Mouse (Mus musculus): ENCODE measurements around the gene Fam213a. TPM values are rescaled to one million over a fixed set of nuclear protein-coding genes. Genes with fewer than 3 reads are reported as not detected.

Fam213a gene
- total RNA-seq, 4 experiments from 2014 or later, result 121 to 133 (median 125) TPM

DNA sequence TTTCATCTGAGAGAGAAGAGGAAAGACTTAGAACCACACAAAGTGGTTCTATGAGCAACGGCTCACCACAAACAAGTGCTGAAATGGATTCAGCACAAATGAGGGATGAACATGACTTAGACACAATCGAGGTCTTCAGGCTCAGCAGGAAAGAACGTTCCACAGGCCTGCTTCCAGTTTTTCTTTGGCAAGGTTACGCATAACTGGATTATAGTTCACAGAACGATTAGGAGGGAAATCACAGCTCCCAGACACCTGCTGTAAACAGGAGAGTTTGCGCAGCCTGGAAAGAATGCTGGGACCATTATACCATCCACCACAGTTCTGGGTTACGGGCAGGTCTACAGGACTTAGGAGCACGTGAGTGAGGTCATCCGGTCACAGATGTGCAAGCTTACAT lies 7.9 kb downstream of the Fam213a start:
- DNase-seq (ENCODE audit: low spot score in 2 of 2), result no peak

DNA sequence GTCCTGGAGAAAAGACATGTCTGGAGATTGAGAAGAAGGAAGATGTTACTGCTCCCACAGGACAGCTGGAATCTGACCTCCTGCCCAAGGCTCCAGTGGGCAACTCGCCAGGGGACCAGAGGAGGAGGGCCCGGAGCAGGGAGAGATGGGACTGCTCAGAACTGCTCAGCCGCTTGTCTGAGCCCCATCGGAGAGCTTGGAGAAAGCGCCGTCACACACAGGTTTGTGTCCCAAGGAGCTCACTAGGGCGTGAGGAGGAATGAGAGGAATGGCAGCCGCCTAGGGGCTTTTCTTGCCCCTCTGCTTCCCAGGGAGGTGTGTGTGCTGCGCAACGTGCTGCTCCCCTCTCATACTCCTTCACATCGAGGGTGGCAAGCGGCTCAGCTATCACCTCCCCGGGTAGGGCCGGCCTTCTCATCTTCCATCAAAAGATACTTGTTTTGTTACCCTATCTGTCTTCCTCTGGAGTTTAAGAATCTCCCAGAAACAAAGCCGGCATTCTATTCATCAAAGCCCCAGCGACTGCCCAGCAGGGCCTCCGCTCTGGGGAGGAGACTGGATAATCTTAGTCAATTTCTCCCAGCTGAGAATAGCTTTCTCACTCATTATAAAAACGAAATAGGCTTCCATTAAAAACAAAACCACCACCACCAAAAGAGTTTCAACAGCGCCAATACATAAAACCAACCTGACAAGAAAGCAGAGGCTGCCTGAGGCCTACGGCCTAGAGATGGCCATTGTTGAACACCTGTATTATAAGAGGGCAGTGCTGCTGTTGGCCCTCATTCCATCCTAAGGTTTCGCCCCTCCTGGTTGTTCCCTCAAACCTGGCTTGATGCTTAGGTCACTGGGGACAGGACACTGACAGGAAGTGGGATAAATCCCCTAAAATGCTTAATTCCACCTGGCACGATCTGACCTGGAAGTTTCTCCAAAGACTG lies 9.1 kb downstream of the Fam213a start:
- DNase-seq (ENCODE audit: low spot score in 2 of 2), result no peak

DNA sequence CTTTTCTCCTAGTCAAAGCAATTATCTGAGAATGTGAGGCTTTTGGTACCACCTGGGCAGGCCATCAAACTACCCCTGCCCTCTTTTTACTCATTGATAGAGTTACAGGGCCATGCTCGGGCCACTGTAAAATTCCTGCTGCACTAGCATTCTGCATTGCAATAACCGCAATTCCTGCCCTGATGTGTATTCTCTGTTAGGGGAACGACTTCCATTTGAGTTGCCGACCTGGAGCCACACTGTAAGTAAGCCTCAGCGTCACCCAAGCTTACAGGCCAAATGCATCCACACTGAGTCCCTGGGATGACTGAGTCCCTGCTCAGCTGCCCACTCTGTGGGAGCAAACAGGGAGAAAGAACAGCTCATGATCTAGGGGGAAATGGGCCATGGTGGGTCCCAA lies 12.0 kb downstream of the Fam213a start:
- no peak for DNase-seq (ENCODE audit: low spot score in 2 of 2)

DNA sequence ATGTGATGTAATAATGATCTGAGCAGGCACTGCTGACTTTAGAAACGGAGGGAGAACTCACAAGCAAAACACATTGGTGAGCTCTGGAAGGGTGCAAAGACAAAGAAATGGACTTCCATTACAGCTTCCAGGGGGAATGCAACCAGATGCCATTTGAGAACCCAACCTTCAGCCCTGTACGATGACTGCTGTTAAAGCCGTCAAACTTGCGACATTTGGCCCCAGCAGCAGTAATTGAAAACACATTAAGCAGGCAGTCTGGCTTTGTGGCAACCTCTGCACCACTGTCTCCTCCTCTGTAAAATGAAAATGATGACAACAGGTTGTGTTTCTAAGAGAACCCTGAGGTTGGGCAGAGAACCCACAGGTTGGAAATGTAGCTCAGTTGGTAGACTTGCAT lies 12.8 kb downstream of the Fam213a start:
- no peak for DNase-seq (ENCODE audit: low spot score in 2 of 2)

DNA sequence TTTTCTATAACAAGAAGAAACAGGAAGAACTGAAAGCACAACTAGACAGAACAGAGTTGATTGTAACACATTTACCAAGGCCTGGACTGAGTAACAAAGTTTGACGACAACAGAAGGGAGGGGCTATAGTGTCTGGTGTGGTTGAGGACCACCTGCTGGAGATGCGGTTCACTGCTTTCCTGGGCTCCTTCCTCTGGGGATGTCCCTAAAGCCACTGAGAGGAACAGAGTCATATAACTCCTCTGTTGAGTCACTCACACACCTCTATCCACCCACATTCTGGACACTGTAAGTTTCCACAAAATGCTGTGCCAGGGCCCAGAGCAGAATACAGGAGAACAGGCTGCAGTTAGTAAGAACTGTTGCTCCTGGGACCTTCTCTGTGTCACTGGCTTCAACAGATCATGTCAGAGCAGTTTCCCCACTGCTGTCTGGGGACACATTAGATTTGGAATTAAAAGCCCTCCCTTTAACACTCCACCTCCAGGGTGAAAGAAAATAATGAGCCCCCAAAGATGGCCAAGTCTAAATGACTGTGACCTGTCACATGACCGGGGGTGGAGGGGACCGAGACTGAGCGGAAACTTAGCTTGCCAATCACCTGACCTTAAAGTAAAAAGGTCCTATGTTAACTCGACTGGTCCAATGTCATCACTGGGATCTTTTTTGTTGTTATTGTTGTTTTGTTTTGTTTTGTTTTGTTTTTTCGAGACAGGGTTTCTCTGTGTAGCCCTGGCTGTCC lies 13.5 kb downstream of the Fam213a start:
- DNase-seq (ENCODE audit: low spot score in 2 of 2), result no peak

DNA sequence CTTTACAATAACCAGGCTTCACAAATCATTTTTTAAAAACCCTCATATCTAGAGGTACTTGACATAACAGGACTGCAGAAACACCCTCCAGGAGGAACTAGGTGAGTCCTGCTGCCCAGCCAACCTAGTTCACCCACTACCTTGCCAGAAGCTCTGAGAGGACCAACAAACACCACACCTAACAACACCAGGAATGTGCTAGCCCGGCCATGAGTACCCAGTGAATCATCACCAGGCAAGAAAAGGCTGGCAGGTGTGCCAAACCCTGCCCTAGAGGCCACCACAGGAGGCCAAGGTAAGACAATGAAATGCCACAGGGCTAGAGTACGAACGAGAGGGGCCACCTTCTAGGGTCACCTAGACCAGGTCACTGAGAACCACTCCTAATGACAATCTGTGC lies 17.4 kb downstream of the Fam213a start:
- DNase-seq (ENCODE audit: low spot score in 2 of 2), result no peak

DNA sequence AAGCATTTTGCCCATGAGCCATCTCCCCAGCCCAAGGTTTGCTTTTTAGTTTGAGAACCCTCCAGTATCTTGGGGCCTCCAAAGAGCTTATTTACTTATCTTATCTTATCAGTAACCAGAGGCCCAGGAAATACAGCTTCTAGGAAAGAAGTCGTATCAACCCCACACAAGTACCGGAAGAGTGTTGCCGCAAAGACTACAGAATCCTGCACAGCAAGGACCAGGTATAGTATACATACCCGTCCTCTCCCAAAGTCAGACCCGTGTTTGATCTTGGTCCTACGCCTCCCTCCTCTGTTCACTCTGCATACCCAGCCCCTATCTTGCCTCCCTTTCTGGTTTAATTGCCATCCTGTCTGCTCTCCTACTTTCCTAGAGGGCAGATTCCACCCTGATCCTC lies 21.1 kb downstream of the Fam213a start:
- no peak for DNase-seq (ENCODE audit: low spot score in 2 of 2)

DNA sequence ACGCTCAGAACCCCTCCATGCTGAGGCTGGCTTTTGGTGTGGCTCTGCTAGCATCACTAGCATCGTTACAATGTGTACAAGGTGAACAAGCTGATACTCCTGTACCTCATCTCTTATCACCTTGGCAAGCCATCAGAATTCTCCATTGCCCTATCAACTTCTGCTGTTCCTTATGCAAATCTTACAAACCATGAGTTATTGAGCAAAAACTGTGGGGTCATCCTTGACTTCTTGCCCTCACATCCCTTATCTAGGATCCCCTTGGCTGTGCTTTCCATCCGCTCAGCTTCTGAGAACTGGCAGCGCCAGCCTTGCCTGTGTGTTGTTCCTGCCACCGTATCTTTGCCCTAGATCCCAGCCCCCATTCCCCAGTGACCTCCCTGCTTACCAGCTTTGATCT lies 24.8 kb downstream of the Fam213a start:
- DNase-seq (ENCODE audit: low spot score in 2 of 2), result no peak

DNA sequence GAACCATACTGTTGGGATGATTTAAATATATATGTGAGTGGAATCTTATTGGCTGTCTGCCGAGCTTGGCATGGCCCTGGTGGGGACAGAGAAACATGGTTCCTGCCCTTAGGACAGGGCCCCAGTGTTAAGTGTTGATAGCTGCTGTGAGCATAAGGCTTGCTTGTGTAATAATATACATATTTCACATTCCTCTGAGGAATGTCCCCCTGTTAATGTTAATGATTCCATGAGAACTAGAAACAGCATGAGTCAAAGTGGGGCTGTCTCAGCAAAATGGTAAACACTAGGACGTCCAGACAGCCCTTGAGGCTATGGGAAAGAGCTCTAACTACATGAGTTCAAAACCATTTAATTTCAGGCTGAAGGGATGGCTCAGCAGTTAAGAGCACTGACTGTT lies 26.4 kb downstream of the Fam213a start:
- DNase-seq (ENCODE audit: low spot score in 2 of 2), result no peak

DNA sequence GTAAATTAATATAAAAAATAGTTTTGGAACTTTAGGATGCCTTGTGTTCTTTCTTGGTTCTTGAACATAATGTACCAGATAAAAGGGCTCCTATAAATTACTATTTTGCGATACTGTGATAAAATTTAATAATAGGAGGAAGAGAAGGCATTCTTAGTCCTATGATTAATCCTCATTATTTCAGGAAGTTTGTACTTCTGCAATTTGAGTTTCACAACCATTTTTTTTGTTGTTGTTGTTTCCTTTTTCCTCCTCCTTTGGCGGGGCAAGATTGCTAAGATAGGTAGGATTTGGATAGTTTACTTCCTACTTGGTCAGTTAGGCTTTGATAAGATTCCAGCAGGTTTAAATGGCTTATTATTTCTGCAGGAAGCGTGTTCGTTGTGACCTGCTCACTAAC lies 28.0 kb downstream of the Fam213a start:
- no peak for DNase-seq (ENCODE audit: low spot score in 2 of 2)

DNA sequence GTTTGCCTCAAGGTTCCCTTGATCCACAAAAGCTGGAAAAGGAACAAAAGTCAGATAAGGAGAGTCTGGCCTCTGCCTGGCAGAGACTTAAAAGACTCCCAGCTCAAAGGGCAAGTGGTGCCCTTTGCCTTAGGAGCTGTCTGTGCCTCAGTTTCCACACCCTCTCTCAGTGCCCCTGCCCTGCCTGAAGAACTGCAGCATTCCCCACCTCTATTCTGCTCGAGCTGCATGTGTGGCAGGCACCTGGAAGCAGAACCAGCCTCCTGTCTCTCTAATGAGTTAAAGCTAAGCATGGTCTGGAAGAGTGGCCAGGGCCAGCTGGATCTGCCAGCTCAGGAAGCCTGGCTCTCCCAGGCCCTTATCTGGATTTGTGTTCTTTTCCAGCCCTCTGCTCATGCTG lies 33.9 kb downstream of the Fam213a start:
- no peak for DNase-seq (ENCODE audit: low spot score in 2 of 2)

DNA sequence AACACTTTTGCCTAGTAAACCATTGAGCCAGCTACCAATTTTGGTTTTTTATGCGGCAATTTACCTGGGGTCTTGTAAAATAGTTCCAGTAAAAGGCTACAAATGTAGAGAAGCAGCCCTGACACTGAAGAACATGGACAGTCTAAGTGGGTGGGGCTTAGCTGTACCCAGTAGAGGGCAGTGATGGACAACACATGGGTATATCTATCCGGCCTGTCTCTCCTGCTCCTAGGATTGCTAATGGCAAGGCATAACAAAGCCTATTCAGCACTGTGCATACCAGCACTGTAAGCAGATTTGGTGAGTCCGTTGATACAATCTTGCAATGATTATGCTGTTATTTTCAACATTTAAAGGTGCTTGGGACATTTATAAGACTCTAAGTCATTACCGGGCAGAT lies 34.6 kb downstream of the Fam213a start:
- no peak for DNase-seq (ENCODE audit: low spot score in 2 of 2)

DNA sequence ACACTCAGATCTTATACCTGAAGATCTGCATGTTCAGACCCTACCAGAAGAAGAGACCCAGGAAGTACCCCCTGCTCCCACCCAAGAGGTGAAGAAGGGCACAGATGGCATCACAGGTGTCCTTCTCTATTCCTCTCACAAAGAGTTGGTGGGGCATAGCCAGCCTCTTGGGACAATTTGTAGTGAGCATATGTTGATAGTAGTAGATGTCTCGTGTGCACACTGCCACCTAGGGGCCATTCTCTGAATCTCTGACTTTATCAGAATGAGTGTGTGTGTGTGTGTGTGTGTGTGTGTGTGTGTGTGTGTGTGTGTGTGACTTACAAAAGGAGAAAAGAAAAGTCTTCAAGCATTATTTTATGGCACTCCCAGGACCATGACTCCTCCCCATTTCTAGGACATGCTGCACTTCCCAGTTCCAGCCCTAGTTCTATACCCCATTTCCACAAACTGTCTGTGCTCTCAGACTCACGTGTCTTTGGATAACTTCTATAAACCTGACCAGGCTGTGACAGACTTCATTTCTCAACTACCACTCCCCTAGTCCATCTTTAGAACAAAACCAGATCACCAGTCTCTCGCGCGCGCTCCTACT lies 38.4 kb downstream of the Fam213a start:
- peak in 1 of 2 experiments; percentile 60 for DNase-seq (ENCODE audit: low spot score in 2 of 2)

DNA sequence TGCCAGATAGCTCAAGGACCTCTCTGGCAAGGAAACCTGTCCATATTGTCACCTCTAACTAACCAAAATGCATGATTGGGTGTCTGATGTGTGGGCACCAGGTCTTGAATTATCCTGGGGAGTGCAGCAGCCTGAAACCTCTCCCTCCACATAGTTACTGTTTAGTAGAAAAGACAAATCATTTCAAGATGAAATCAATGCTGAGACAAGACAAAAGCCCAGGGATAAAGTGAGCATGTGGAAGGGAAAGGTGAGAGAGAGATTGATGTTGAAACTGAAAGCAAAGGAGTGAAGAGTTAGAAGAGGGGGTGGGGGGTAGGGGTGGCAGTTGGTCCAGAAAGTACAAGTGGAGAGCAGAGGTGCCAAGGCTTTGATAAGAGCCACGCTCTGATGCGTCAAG lies 45.5 kb downstream of the Fam213a start:
- no peak for DNase-seq (ENCODE audit: low spot score in 2 of 2)

DNA sequence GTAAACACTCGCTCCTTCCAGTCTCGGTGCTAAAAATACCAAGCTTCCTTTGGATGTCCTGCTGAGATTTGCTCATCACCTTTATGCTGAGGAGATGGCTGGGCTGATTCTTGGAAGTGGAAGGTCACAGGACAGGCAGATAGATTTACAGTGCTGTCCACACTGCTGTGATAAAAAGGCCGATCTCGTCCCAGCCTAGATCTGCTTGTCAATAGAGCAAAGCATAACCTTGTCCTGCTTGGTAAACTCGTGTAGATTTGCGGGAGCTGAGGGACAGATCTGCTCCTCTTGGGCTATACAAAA lies 46.0 kb downstream of the Fam213a start:
- DNase-seq (ENCODE audit: low spot score in 2 of 2), result no peak

DNA sequence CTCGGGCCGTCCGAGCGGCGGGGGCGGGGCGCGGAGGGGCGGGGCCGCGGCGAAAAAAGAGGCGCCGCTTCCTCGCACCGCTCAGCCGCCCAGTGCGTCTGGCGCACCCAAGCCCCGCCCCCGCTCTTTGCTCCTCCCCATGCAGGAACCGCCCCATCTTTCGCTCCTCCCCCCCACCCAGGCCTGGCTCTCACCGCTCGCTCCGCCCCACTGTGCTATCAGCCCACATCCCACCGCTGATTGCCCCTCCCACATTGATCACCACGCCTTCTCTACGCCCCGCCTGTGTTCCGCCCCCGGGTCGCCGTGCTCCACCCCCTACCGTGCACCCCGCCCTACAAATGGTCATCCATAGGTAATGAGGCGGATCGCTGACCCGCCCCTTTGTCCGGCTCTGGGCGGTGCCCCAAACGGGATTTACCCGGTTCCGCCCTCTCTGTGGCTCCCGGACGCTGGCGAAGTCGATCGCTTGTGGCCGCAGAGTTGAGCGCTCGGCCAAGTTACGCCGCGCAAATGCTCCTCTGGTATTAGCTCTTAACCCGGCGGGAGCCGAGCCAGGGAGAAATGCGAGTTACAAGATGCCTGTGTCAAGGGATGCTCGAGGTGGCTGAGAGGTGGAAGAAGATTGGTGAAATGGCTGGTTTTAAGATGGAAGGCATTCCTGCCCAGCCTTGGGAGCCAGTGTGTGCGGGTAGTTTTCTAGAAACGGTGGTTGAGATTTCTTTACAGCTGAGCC lies 46.6 kb downstream of the Fam213a start:
- DNase-seq (ENCODE audit: low spot score in 2 of 2), result peak; percentile 83 to 96

DNA sequence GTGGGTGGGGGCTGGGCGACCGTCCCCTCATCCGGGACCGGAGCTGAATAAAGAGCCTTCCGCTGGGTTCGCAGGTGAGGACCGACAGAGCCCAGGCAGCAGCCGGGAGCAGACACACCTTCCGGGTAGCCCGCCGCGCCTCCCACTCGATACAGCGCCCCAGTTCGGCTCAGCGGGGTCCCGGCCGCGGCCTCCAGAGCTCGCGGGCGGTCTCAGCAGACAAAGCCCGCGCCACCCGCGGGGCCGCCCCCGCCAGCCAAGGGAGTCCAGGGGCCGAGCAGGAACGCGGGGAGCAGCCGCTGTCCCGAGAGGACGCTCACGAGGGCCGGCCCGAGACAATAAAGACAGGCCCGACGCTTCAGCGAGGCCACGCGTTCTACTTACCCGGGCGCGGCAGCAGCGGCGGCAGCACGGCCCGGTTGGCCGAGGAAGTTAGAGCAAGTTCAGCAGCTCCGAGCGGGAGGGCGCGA lies 47.2 kb downstream of the Fam213a start, which contains the start of gene Tspan14:
Gene Tspan14, minus strand, starts transcription at position 416 of the 470 bp plus-strand sequence.
- DNase-seq (ENCODE audit: low spot score in 2 of 2), result no peak

DNA sequence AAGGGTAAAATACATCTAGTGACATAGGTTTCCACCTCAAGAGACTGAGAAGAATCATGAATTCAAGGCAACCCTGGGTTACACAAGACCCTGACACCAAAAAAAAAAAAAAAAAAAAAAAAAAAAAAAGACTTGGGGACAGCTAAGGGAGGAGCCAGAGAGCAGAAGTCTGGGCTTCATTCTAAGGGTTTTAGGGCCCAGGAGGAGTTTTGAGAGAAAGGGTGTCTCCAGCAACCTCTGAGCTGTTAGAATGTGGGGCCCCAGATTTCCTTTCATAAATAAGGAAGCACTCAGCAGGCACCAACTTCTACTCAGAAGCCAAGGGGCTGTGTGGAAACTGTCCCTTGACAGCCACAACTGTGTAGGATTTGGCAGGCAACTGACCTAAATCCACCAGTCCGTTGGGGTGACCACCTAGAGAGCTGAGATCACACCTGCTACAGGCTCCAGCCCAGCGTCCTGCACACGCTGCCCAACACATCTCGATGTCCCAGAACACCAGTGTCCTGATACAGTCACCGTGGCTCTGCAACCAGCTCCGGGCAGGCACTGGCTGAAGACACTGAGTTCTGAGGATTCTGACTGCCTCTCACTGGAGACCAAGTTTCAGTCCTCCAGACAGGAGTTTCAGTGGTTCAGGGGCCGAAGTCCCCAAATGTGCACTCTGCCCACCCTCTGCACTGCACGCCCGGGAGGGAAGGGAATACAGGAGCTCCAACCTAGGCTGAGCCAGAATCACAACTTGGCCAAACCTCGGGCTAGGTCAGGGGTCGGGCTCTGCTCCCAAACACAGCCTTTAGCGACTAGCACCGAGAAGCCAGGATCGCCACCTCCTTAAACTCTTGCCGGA lies 47.9 kb downstream of the Fam213a start:
- no peak for DNase-seq (ENCODE audit: low spot score in 2 of 2)

DNA sequence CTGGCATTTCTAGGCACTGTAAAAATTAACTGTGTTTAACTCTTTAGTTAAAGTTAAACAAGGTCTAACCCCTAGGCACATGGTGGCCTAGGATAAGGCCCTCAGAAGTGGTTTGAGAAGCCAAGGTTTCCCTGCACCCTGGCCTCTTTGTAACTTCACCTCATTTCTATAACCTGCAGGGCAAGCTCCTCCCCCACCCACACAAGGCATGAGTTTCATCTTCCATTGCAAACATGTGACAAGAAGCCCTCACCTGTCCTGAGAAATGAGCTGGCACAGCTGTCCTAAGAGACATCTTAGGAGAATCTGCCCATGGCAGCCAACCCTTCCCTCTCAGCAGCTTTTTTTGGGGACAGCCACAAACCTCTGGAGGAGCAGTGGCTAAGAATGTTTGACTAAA lies 48.7 kb downstream of the Fam213a start:
- no peak for DNase-seq (ENCODE audit: low spot score in 2 of 2)

DNA sequence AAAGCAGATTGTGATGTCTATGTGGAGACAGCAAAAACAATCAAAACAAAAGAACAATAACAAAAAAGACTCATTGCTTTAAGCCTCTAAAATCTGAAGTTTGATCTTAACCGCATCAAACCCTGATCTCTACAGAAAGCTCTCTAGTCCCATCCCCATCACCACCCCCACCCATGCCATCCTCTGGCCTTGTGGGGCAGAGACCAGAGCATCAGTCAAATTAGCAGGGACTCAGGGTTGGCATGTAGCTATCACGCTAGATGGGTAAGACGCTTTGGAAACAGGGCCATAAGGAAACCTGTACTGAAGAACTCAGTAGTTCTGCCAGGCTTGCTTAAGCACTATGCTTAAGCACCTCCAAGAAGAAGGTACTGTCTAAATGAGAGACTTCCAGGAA lies 49.4 kb downstream of the Fam213a start:
- no peak for DNase-seq (ENCODE audit: low spot score in 2 of 2)

Data from left cerebral cortex, adult 8-10 months (tissue).